Mouse (Mus musculus): ENCODE results near the gene Vps26c. TPM values are rescaled to one million over a fixed set of nuclear protein-coding genes. Genes with fewer than 3 reads are reported as not detected.
A peak's percentile ranks its signal among the peaks of the same experiment; 100 is the strongest.

Gene Vps26c
- polyA plus RNA-seq, 1 experiment = 47.6 TPM

GRCm38 (mm10) chr16:94549813-94550212 lies 23.2 kb upstream of the Vps26c start:
- DNase-seq (ENCODE audit: extremely low spot score in 1 of 2, low spot score in 1 of 2) = no peak

GRCm38 (mm10) chr16:94545781-94546562 lies 19.3 kb upstream of the Vps26c start:
- DNase-seq (ENCODE audit: extremely low spot score in 1 of 2, low spot score in 1 of 2) = no peak

GRCm38 (mm10) chr16:94544540-94545105 lies 18.0 kb upstream of the Vps26c start:
- DNase-seq (ENCODE audit: extremely low spot score in 1 of 2, low spot score in 1 of 2) = no peak

GRCm38 (mm10) chr16:94542898-94543297 lies 16.3 kb upstream of the Vps26c start:
- no peak for DNase-seq (ENCODE audit: extremely low spot score in 1 of 2, low spot score in 1 of 2)

DNA sequence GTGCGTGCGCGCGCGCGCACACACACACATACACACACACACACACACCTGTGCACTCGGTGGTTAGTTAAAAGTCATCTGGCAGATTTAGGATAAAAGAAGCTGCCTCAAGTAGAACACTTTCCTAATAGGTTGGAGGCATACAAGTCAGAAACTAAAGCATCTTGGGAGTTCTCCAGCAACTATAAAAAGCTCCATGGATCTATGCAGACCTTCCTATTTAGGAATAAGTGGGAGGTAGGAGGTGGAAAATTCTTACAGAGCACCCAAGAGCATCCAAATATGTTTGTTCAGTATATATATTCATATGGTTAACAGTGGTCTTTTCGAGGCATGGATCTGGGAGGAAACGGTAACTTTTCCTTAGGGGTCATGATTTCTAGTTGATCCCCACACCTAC lies 13.5 kb upstream of the Vps26c start:
- peak in 1 of 2 experiments; percentile 56 for DNase-seq (ENCODE audit: extremely low spot score in 1 of 2, low spot score in 1 of 2)

DNA sequence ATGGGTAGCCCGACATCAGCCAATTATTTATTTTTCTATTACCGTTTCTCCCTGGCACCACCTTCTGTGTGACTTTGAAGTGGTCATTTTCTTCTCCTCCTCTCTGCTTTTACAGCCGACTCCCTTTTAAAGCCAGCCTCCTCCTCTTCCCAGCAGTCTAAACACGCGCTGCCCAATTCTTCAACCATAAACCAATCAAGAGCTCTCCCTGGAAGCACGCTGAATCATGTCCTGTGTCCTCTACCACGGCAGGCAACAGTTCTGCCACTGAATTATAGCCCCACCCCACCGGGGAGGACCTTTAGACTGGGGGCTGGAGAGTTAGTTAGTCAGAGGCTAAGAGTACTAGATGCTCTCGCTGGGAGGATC lies 10.5 kb upstream of the Vps26c start:
- DNase-seq (ENCODE audit: extremely low spot score in 1 of 2, low spot score in 1 of 2) = no peak

- no peak for DNase-seq (ENCODE audit: extremely low spot score in 1 of 2, low spot score in 1 of 2)
Measured at GRCm38 (mm10) chr16:94536417-94537158, 10.0 kb upstream of the Vps26c start.

- DNase-seq (ENCODE audit: extremely low spot score in 1 of 2, low spot score in 1 of 2) = no peak
Measured at GRCm38 (mm10) chr16:94535716-94536115, 9.1 kb upstream of the Vps26c start.

GRCm38 (mm10) chr16:94533679-94534078 lies 7.0 kb upstream of the Vps26c start:
- DNase-seq (ENCODE audit: extremely low spot score in 1 of 2, low spot score in 1 of 2) = no peak

DNA sequence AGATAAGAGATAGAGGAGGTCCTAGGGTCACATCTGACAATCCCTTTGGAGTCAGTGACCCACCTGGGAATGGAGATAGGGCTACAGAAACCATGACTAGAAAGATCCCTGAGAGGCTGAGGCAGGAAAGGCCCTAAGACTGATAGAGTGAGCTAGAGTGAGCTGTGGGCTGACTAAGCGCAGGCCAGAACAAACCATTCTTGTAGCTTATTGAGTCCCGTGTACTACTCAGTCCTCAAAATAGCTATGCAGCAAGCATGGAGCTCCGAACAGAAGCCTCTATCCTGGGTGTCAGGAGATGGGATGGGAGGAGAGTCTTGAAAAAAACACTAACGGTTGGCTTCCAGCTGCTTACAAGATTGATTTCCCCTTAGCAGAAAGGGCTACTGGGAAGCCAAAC lies 4.6 kb upstream of the Vps26c start:
- no peak for DNase-seq (ENCODE audit: extremely low spot score in 1 of 2, low spot score in 1 of 2)

DNA sequence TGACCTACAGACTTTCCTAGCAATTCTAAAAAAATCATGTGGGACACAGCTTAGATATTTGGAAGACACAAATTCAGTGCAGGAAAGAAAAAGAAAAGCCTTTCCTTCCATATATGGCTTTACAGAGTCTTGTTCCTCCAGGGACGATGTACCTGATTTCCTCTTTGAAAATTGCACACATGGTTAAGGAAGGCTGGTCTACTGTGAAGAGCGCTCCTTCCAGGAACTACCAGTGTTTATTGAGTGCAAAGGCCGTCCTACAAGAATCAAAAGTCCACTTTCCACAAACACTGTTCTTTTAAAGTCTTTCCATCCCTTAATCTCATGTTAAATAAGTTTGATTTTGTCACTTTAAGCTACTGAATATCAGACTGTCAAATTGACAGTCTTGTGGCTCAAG lies 916 bp upstream of the Vps26c start:
- no peak for DNase-seq (ENCODE audit: extremely low spot score in 1 of 2, low spot score in 1 of 2)

GRCm38 (mm10) chr16:94527152-94527534 lies 513 bp upstream of the Vps26c start:
- no peak for DNase-seq (ENCODE audit: extremely low spot score in 1 of 2, low spot score in 1 of 2)

- peak in 1 of 2 experiments; percentile 11 for DNase-seq (ENCODE audit: extremely low spot score in 1 of 2, low spot score in 1 of 2)
Measured at GRCm38 (mm10) chr16:94525955-94526343, 681 bp downstream of the Vps26c start.

DNA sequence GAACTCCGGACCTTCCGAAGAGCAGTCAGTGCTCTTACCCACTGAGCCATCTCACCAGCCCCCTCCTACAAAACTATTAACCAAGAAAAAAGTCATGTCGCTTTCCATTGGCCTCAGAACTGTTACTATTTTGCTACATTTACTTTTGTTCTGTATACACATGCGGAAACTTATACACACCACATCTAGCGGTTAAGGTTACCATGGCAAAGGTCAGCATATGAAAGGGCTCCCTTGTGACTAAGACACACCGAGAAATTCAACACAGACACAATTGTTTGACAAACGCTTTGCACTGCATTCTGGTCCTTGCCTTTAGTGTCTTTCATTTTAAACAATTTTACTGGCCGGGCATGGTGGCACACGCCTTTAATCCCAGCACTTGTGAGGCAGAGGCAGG lies 1.9 kb downstream of the Vps26c start:
- no peak for DNase-seq (ENCODE audit: extremely low spot score in 1 of 2, low spot score in 1 of 2)

GRCm38 (mm10) chr16:94523594-94524377 lies 2.8 kb downstream of the Vps26c start:
- DNase-seq (ENCODE audit: extremely low spot score in 1 of 2, low spot score in 1 of 2) = no peak

DNA sequence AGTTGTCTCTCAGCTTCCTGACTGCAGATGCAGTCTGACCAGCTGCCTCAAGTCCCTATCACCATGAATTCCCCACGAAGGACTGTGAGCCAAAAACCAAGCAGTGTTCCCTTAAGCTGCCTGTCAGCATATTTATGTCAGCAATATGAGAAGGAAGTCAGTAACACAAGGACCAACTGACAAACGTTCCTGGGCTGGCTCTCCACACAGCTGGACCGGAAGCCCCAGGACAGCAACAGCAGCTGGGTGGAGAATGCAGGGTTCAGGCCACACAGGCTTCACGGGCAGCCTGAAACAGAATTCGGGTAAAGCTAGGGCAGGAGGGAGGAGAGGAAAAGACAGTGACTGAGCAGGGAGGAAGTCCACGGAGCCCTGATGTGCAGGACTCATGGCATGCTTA lies 7.6 kb downstream of the Vps26c start:
- no peak for DNase-seq (ENCODE audit: extremely low spot score in 1 of 2, low spot score in 1 of 2)

GRCm38 (mm10) chr16:94517606-94518005 lies 9.0 kb downstream of the Vps26c start:
- no peak for DNase-seq (ENCODE audit: extremely low spot score in 1 of 2, low spot score in 1 of 2)

GRCm38 (mm10) chr16:94509983-94510382 lies 16.6 kb downstream of the Vps26c start:
- no peak for DNase-seq (ENCODE audit: extremely low spot score in 1 of 2, low spot score in 1 of 2)

DNA sequence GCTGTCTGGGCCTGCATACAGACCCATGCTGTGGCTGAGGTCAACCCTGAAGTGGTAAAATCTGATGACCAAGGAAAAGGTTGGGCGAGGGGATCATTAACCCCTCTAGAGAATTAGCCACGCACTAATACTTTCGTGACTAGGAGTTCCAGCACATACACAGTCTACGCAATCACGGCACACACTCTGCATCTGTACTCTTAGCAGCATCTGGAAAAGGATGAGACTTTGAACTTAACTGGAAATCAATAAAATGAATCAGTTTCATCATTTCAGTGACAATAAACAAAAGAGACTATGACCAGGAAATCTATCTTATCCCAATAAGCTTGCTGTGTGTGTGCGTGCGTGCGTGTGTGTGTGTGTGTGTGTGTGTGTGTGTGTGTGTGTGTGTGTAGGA lies 17.9 kb downstream of the Vps26c start:
- no peak for DNase-seq (ENCODE audit: extremely low spot score in 1 of 2, low spot score in 1 of 2)

DNA sequence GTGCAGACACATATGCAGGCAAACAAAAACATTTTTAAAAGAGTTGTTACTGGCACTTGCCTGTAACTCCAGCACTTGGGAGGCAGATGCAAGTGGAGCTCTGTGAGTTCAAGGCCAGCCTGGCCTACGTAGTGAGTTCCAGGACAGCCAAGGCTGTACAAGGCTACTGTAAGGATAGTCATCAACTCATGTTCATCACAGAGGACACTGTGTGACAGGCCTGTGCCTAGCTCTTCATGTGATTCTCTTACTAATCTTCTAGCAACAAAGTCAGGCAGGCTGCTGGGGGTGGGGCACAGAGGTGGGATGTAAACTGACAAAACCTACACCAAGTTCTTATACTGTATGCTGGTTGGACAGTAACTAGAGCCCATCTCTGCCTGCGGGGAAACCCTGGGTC lies 19.6 kb downstream of the Vps26c start:
- DNase-seq (ENCODE audit: extremely low spot score in 1 of 2, low spot score in 1 of 2) = no peak

- no peak for DNase-seq (ENCODE audit: extremely low spot score in 1 of 2, low spot score in 1 of 2)
Measured at GRCm38 (mm10) chr16:94504192-94504591, 22.4 kb downstream of the Vps26c start.
